Mouse (Mus musculus) E14TG2a.4 (cell line): Measurements from ENCODE around the gene Myb.

Experiments
- H3K27me3 ChIP-seq: 2 replicates; pipeline ENCODE4 v1.6.1; 2014; ENCODE audit warnings: low read length, control low read depth; ENCODE audit not compliant: insufficient read depth
- H3K36me3 ChIP-seq: 2 replicates; pipeline ENCODE4 v1.6.1; 2014; ENCODE audit warnings: low read length, control low read depth; ENCODE audit not compliant: insufficient read depth
- H3K4me1 ChIP-seq: replicated peaks from 2 replicates; pipeline ENCODE4 v1.6.1; 2014; ENCODE audit warnings: low read depth, low read length, control low read depth
- H3K4me3 ChIP-seq: replicated peaks from 2 replicates; pipeline ENCODE4 v1.5.1; 2014; ENCODE audit warnings: mild to moderate bottlenecking, low read length
- H3K9me3 ChIP-seq: 2 replicates; pipeline ENCODE4 v1.6.1; 2014; ENCODE audit warnings: low read length, control low read depth
- CTCF ChIP-seq: conservative IDR thresholded peaks from 2 replicates; pipeline ENCODE4 v1.5.1; 2014; ENCODE audit warnings: low read length
- NANOG ChIP-seq: IDR thresholded peaks from 2 replicates; pipeline ENCODE4 v1.6.1; 2014; ENCODE audit warnings: borderline replicate concordance, low read length, mixed read lengths
- POU5F1 ChIP-seq: IDR thresholded peaks from 2 replicates; pipeline ENCODE4 v1.6.1; 2014; ENCODE audit warnings: low read length, borderline replicate concordance

Myb gene

DNA sequence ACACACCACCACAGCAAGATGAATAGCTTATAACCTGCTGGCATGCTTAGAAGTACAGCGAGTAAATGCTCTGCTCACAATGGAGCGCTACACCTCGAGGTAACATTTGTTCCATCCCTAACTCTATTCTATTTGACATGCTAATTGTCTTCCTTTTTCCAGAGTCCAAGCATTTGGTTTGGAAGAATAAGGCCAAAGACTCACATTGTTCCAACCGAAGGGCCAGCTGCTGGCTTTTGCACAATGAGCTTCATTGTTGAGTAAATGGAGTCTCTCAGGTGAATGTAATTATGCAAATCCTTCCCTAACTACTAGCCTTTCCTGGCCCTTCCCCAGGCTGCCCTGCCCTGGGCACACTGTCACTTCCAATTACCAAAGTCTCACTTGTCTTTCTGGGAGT lies 58.8 kb downstream of the Myb start:
- peak overlapping the region; percentile 32 for H3K4me3 ChIP-seq
- H3K9me3 ChIP-seq, result peaks cover 4% of the 10 kb centered on the region
- TF ChIP-seq POU5F1 (peak; percentile 51; the same call in 1 of the 2 replicates), NANOG (peak; percentile 88), CTCF (no peak)
- peaks cover 4% of the 10 kb centered on the region; the same call in 1 of the 2 replicates for H3K27me3 ChIP-seq
- H3K4me1 ChIP-seq, result peaks cover 77% of the 10 kb centered on the region
- peaks cover 3% of the 10 kb centered on the region; the same call in 1 of the 2 replicates for H3K36me3 ChIP-seq

DNA sequence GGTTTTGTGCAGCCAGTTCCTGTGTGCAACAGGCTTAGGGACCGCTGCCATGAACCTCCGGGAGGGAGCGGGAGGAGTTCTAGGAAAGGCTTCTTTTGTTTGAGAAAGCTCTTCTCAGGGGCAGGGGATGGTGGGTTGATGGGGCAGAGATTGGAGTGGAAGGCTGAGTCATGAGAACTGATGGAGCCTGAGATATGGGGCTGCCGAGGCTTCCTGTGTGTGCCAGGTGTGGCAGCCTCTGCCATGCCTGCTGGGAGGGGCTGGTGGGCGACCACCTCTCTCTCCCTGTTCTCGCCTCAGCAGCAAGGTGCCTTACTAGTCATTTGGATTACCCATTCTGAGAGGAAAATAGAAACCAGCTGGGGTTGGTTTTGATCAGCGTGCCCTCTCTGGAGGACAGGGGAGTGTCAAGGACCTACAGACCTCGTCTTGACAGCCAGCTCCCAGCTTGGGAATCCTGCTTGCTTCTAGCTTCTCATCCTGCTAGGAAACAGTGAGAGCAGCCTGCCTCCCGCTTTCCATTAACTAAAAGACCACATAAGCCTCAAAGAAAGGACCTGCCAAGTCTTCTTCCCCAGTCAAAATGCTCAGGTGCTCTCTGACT lies 60.0 kb downstream of the Myb start:
- no peaks in the 10 kb centered on the region for H3K36me3 ChIP-seq
- no peaks in the 10 kb centered on the region for H3K9me3 ChIP-seq
- peak overlapping the region; percentile 45 for H3K4me3 ChIP-seq
- peaks cover 79% of the 10 kb centered on the region for H3K4me1 ChIP-seq
- TF ChIP-seq POU5F1, result no peak
- no peak for TF ChIP-seq NANOG
- TF ChIP-seq CTCF, result no peak
- H3K27me3 ChIP-seq, result peaks cover 4% of the 10 kb centered on the region; the same call in 1 of the 2 replicates

DNA sequence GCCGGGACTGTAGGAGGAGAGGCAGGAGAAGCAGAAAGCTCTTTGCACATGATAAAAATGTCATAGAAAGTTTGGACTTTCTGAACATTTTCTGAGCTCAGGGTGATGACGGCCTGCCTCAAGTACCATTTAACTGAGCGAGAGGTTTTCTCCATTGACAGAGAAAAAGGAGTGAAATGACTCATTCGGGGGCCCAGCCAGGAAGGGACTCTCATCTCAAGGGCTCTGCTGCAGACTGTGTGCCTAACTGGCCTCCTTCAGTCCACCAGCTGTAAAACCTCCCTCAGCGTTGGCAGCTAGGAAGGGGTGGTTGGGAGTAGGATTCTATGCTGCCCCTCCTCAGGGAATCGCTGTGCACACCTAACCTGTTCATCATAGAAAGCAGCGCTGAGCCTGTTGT lies 61.3 kb downstream of the Myb start:
- TF ChIP-seq POU5F1 (no peak), CTCF (no peak), NANOG (no peak)
- Histone ChIP-seq H3K4me3 (no peak overlapping the region), H3K4me1 (peaks cover 78% of the 10 kb centered on the region), H3K27me3 (peaks cover 9% of the 10 kb centered on the region), H3K36me3 (no peaks in the 10 kb centered on the region), H3K9me3 (no peaks in the 10 kb centered on the region)

DNA sequence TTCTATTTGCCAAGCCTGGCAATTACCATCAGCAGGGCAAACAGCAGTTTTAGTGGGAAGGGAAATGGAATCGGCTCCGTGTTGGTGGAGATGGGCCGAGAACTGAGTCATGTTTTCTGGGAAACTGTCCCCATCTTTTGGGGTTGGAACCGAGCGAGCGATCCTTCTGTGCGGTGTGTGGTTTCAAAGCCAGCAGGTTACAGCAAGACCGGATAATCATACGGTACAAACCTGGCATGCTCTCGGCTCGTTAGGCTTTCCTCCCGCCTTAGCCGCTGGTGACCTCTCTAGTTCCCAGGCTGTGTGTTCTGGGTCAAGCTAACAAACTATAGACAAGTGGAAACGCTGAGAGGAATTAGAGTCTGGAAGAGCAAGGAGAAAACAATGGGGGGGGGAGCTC lies 65.2 kb downstream of the Myb start:
- H3K4me3 ChIP-seq, result no peak overlapping the region
- H3K4me1 ChIP-seq, result peaks cover 84% of the 10 kb centered on the region
- no peak for TF ChIP-seq NANOG
- TF ChIP-seq CTCF, result no peak
- no peak for TF ChIP-seq POU5F1
- H3K9me3 ChIP-seq, result no peaks in the 10 kb centered on the region
- H3K27me3 ChIP-seq, result peaks cover 30% of the 10 kb centered on the region
- H3K36me3 ChIP-seq, result no peaks in the 10 kb centered on the region

DNA sequence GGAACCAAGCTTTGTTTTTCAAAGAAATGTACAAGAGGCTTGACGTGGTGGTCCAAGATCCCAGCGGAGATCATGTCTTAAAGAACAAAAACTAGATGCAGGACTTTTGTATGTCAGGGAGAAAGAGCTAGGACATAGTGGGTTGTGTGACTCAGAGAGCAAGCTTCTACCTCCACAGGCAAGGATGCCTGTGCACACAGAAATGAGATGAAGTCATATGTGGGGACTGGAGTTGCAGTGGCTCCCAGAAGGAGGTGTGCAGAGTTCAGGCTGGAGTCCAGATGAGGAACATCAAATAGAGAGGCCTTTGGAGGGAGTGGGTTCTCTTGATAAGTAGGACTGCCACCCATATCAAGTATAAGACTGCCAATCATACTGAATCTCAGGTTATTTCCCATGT lies 65.9 kb downstream of the Myb start:
- no peak for TF ChIP-seq POU5F1
- no peak for TF ChIP-seq NANOG
- TF ChIP-seq CTCF, result no peak
- no peaks in the 10 kb centered on the region for H3K36me3 ChIP-seq
- peaks cover 30% of the 10 kb centered on the region for H3K27me3 ChIP-seq
- H3K9me3 ChIP-seq, result no peaks in the 10 kb centered on the region
- peaks cover 84% of the 10 kb centered on the region for H3K4me1 ChIP-seq
- no peak overlapping the region for H3K4me3 ChIP-seq

DNA sequence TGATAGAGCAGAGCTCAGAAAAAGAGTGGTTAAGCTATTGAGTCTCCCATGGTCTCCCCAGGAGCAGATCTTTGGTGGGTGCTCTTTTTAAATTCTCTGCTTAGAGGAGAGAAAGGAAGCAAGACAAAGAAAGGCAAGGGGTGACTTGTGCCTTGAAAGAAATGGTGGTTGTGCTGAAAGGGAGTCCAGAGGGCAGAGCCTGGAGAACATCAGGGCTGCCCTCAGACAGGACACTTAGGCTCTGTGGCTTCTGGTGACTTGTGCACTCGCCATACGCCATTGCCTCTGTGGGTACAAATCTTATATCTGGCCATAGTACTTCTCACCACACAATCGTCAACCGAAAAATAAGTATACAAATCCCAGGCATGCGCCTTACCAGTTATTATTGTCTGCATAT lies 67.5 kb downstream of the Myb start:
- Histone ChIP-seq H3K9me3 (no peaks in the 10 kb centered on the region), H3K36me3 (no peaks in the 10 kb centered on the region), H3K4me1 (peaks cover 82% of the 10 kb centered on the region), H3K4me3 (no peak overlapping the region), H3K27me3 (peaks cover 33% of the 10 kb centered on the region)
- TF ChIP-seq NANOG (no peak), POU5F1 (no peak), CTCF (no peak)

DNA sequence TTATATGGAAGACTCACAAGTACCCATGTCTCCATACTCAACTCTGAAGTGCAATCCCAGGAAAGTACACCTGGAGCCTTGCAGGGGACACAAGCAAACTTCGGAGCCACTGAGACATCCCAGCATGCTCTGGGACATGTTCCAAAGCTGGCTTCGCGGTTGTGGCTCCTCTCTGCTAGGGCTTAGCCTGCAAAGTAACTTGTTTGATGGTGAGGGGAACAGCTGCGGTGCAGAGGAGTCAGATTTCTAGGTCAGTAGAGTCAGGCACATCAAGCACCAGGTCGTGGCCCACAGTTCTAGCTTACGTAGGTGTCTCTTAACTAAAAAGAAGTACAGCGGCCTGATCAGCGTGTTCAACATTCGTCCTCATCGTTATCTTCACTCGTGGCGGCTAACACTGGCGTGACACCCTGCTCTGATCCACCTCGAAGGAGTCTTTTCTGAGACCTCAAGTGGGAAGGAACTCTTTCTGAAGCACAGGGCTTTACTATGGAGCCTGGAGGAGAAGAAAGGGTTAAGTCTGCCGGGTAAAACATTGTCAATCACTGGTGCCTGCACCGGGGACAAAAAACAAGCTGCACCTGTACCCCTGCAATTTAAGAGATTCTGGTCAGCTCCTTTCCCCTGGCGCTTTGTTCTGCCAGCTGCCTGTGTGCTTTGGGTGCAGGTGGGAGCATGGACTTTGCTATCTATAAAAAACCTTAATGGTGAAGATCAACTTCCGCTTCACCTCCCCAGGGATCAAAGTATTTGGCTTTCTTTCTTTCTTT lies 68.1 kb downstream of the Myb start:
- Histone ChIP-seq H3K27me3 (peaks cover 30% of the 10 kb centered on the region), H3K36me3 (no peaks in the 10 kb centered on the region), H3K9me3 (no peaks in the 10 kb centered on the region), H3K4me3 (peak overlapping the region; percentile 20), H3K4me1 (peaks cover 82% of the 10 kb centered on the region)
- TF ChIP-seq POU5F1, result no peak

DNA sequence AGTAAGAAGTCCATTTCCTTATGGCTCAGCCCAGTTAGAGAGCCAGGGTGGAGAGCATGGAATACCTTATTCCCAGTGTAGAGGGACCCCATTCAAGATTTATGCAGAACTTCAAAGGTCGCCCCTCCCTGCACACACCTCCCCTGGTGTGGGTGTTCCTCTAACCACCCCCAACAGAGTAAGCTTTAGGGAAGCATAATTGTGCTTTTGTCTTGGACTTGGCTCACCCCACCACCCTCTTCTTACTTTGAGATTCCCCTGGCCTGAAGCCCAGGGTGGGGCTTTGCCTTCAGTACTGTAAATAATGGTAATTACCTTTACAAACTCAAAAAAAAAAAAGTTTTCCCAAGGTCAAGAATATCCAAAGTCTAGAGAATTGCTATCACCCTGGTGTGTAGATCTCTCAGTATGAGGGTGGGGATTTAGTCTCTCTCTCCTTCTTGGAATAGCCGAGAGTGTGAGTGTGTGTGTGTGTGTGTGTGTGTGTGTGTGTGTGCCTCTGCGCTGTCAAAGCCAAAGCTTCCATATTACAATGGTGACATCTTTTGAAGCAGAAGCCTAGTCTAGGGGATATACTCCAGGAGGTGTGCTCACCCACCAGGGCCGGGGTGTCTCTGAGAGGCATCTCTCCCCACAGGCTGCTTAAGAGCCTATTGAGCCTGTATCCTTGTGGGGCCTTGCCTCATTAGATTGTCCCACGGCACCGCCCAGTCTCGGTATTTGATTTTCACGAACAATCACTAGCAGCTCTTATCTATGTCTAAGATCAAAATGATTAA lies 69.7 kb downstream of the Myb start:
- Histone ChIP-seq H3K4me1 (peaks cover 91% of the 10 kb centered on the region), H3K4me3 (peak overlapping the region; percentile 41), H3K27me3 (peaks cover 29% of the 10 kb centered on the region), H3K36me3 (no peaks in the 10 kb centered on the region), H3K9me3 (no peaks in the 10 kb centered on the region)
- 0 out of 2 replicates have a peak, but pooled peaks have one; percentile 7 for TF ChIP-seq POU5F1
- no peak for TF ChIP-seq NANOG
- TF ChIP-seq CTCF, result no peak

DNA sequence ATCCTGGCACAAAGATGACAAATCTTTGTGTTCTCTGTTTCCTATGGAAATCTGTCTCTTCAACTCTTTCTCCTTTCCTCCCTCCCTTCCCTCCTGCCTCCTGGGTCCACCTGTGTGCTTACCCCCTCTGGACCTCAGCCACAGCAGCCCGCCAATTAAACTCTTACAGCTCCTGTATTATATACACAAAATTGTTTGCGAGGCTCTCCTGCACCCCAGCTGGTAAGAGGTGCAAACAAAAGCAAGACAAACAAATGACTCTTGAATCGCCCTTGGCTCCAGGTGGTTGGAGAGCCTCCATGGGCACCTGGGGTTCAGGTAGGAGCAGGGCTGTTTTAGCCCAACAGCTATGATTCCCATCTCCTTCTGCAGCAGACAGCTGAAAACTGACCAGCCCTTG lies 71.2 kb downstream of the Myb start:
- Histone ChIP-seq H3K36me3 (no peaks in the 10 kb centered on the region), H3K4me3 (no peak overlapping the region), H3K27me3 (peaks cover 25% of the 10 kb centered on the region), H3K4me1 (peaks cover 89% of the 10 kb centered on the region), H3K9me3 (no peaks in the 10 kb centered on the region)
- TF ChIP-seq CTCF, result no peak
- TF ChIP-seq POU5F1, result no peak
- no peak for TF ChIP-seq NANOG
